Mouse (Mus musculus): ENCODE measurements around the gene Pafah1b3. TPM values are rescaled to one million over a fixed set of nuclear protein-coding genes. Genes with fewer than 3 reads are reported as not detected.

The Pafah1b3 gene
- polyA plus RNA-seq, 1 experiment = 62.9 TPM

GRCm38 (mm10) chr7:25286989-25287388 lies 10.8 kb downstream of the Pafah1b3 start:
- Histone ChIP-seq H3K27me3 (ENCODE audit: control insufficient read depth, insufficient read depth, low read length) (no peaks in the 10 kb centered on the region), H3K4me3 (ENCODE audit: extremely low read depth, insufficient read depth, insufficient read length) (no peak overlapping the region), H3K27ac (ENCODE audit: insufficient read depth, low read length) (no peak overlapping the region), H3K4me1 (ENCODE audit: control insufficient read depth, insufficient read depth, insufficient read length) (peaks cover 8% of the 10 kb centered on the region; the same call in 1 of the 2 replicates), H3K36me3 (ENCODE audit: control insufficient read depth, insufficient read depth, low read length) (peaks cover 64% of the 10 kb centered on the region)
- 92% methylated on average over 8 of the region's 8 CpGs for WGBS
- TF ChIP-seq CTCF (IDR thresholded peaks at IDR 0.05; ENCODE audit: extremely low read depth, insufficient read depth, insufficient read length, insufficient replicate concordance) (no peak), POLR2A (IDR thresholded peaks at IDR 0.05; ENCODE audit: low read depth, low read length) (no peak)
- DNase-seq (ENCODE audit: low read depth in 1 of 2, low spot score in 2 of 2) = no peak

GRCm38 (mm10) chr7:25285511-25286238 lies 12.1 kb downstream of the Pafah1b3 start:
- Histone ChIP-seq H3K36me3 (ENCODE audit: control insufficient read depth, insufficient read depth, low read length) (peaks cover 53% of the 10 kb centered on the region), H3K27me3 (ENCODE audit: control insufficient read depth, insufficient read depth, low read length) (no peaks in the 10 kb centered on the region), H3K4me1 (ENCODE audit: control insufficient read depth, insufficient read depth, insufficient read length) (peaks cover 18% of the 10 kb centered on the region; the same call in 1 of the 2 replicates), H3K4me3 (ENCODE audit: extremely low read depth, insufficient read depth, insufficient read length) (no peak overlapping the region), H3K27ac (ENCODE audit: insufficient read depth, low read length) (no peak overlapping the region)
- 95% methylated on average over 20 of the region's 20 CpGs for WGBS
- DNase-seq (ENCODE audit: low read depth in 1 of 2, low spot score in 2 of 2) = no peak
- TF ChIP-seq CTCF (IDR thresholded peaks at IDR 0.05; ENCODE audit: extremely low read depth, insufficient read depth, insufficient read length, insufficient replicate concordance) = no peak
- TF ChIP-seq POLR2A (IDR thresholded peaks at IDR 0.05; ENCODE audit: low read depth, low read length) = no peak

GRCm38 (mm10) chr7:25284766-25285165 lies 13.0 kb downstream of the Pafah1b3 start:
- TF ChIP-seq CTCF (IDR thresholded peaks at IDR 0.05; ENCODE audit: extremely low read depth, insufficient read depth, insufficient read length, insufficient replicate concordance) = no peak
- no peak for TF ChIP-seq POLR2A (IDR thresholded peaks at IDR 0.05; ENCODE audit: low read depth, low read length)
- DNase-seq (ENCODE audit: low read depth in 1 of 2, low spot score in 2 of 2) = no peak
- no peak overlapping the region for H3K4me3 ChIP-seq (ENCODE audit: extremely low read depth, insufficient read depth, insufficient read length)
- 81% methylated on average over 5 of the region's 5 CpGs for WGBS
- no peaks in the 10 kb centered on the region for H3K27me3 ChIP-seq (ENCODE audit: control insufficient read depth, insufficient read depth, low read length)
- peaks cover 26% of the 10 kb centered on the region; the same call in 1 of the 2 replicates for H3K4me1 ChIP-seq (ENCODE audit: control insufficient read depth, insufficient read depth, insufficient read length)
- H3K27ac ChIP-seq (ENCODE audit: insufficient read depth, low read length) = no peak overlapping the region
- peaks cover 46% of the 10 kb centered on the region for H3K36me3 ChIP-seq (ENCODE audit: control insufficient read depth, insufficient read depth, low read length)

GRCm38 (mm10) chr7:25284171-25284570 lies 13.6 kb downstream of the Pafah1b3 start:
- Histone ChIP-seq H3K27ac (ENCODE audit: insufficient read depth, low read length) (no peak overlapping the region), H3K4me3 (ENCODE audit: extremely low read depth, insufficient read depth, insufficient read length) (no peak overlapping the region), H3K27me3 (ENCODE audit: control insufficient read depth, insufficient read depth, low read length) (no peaks in the 10 kb centered on the region), H3K36me3 (ENCODE audit: control insufficient read depth, insufficient read depth, low read length) (peaks cover 41% of the 10 kb centered on the region), H3K4me1 (ENCODE audit: control insufficient read depth, insufficient read depth, insufficient read length) (peaks cover 30% of the 10 kb centered on the region; the same call in 1 of the 2 replicates)
- WGBS = 75% methylated on average over 2 of the region's 2 CpGs
- no peak for TF ChIP-seq POLR2A (IDR thresholded peaks at IDR 0.05; ENCODE audit: low read depth, low read length)
- TF ChIP-seq CTCF (IDR thresholded peaks at IDR 0.05; ENCODE audit: extremely low read depth, insufficient read depth, insufficient read length, insufficient replicate concordance) = no peak
- no peak for DNase-seq (ENCODE audit: low read depth in 1 of 2, low spot score in 2 of 2)

GRCm38 (mm10) chr7:25283637-25284036 lies 14.1 kb downstream of the Pafah1b3 start:
- 19% methylated on average over 5 of the region's 5 CpGs for WGBS
- no peak for DNase-seq (ENCODE audit: low read depth in 1 of 2, low spot score in 2 of 2)
- Histone ChIP-seq H3K27me3 (ENCODE audit: control insufficient read depth, insufficient read depth, low read length) (no peaks in the 10 kb centered on the region), H3K36me3 (ENCODE audit: control insufficient read depth, insufficient read depth, low read length) (peaks cover 36% of the 10 kb centered on the region), H3K27ac (ENCODE audit: insufficient read depth, low read length) (no peak overlapping the region), H3K4me1 (ENCODE audit: control insufficient read depth, insufficient read depth, insufficient read length) (peaks cover 30% of the 10 kb centered on the region; the same call in 1 of the 2 replicates), H3K4me3 (ENCODE audit: extremely low read depth, insufficient read depth, insufficient read length) (peak overlapping the region; percentile 84; the same call in 1 of the 2 replicates)
- TF ChIP-seq POLR2A (IDR thresholded peaks at IDR 0.05; ENCODE audit: low read depth, low read length) (no peak), CTCF (IDR thresholded peaks at IDR 0.05; ENCODE audit: extremely low read depth, insufficient read depth, insufficient read length, insufficient replicate concordance) (no peak)

GRCm38 (mm10) chr7:25282731-25283211 lies 15.0 kb downstream of the Pafah1b3 start:
- H3K4me1 ChIP-seq (ENCODE audit: control insufficient read depth, insufficient read depth, insufficient read length) = peaks cover 32% of the 10 kb centered on the region; the same call in 1 of the 2 replicates
- H3K27ac ChIP-seq (ENCODE audit: insufficient read depth, low read length) = peak overlapping the region; percentile 56
- no peaks in the 10 kb centered on the region for H3K27me3 ChIP-seq (ENCODE audit: control insufficient read depth, insufficient read depth, low read length)
- TF ChIP-seq POLR2A (IDR thresholded peaks at IDR 0.05; ENCODE audit: low read depth, low read length) = no peak
- TF ChIP-seq CTCF (IDR thresholded peaks at IDR 0.05; ENCODE audit: extremely low read depth, insufficient read depth, insufficient read length, insufficient replicate concordance) = no peak
- peak overlapping the region; percentile 84 for H3K4me3 ChIP-seq (ENCODE audit: extremely low read depth, insufficient read depth, insufficient read length)
- H3K36me3 ChIP-seq (ENCODE audit: control insufficient read depth, insufficient read depth, low read length) = peaks cover 27% of the 10 kb centered on the region
- DNase-seq (ENCODE audit: low read depth in 1 of 2, low spot score in 2 of 2) = no peak
- 2% methylated on average over 33 of the region's 36 CpGs for WGBS

Measured in spleen, adult 2 months (tissue).